Mouse (Mus musculus) megakaryocyte, embryonic 14.5 days (primary cell): ENCODE data around the gene Fam229b. TPM values are rescaled to one million over a fixed set of nuclear protein-coding genes. Genes with fewer than 3 reads are reported as not detected.
A peak's percentile ranks its signal among the peaks of the same experiment; 100 is the strongest.

ENCODE experiments used
- H3K27me3 ChIP-seq: replicated peaks from 2 replicates; pipeline ENCODE3; 2012; ENCODE audit warnings: inconsistent platforms
- H3K36me3 ChIP-seq: replicated peaks from 2 replicates; pipeline ENCODE3; 2012; ENCODE audit warnings: low read length, inconsistent platforms, mixed read lengths
- H3K4me1 ChIP-seq: 2 replicates; pipeline ENCODE4 v1.6.1; 2012; ENCODE audit warnings: inconsistent platforms
- H3K4me3 ChIP-seq: replicated peaks from 2 replicates; pipeline ENCODE3; 2012; ENCODE audit warnings: moderate library complexity, mild to moderate bottlenecking, inconsistent platforms
- H3K9me3 ChIP-seq: 2 replicates; pipeline ENCODE4 v1.6.1; 2012; ENCODE audit warnings: inconsistent platforms
- FLI1 ChIP-seq: IDR thresholded peaks from 2 replicates; pipeline ENCODE4 v1.6.1; 2012; ENCODE audit warnings: low read length, inconsistent platforms, mixed read lengths
- GATA1 ChIP-seq: IDR thresholded peaks from 3 replicates; pipeline ENCODE4 v1.6.1; 2012; ENCODE audit warnings: mixed read lengths, low read length, inconsistent platforms, borderline replicate concordance
- polyA plus RNA-seq: library from polyadenylated mRNA; stranded (reverse); fragments of >175 nt; gene quantifications from 2 replicates; pipeline ENCODE4 v1.2.3, GENCODE M21; 2012; ENCODE audit warnings: low replicate concordance; ENCODE audit not compliant: insufficient read depth

Gene Fam229b
- polyA plus RNA-seq, 1 experiment, result 0.20 TPM

GRCm38 (mm10) chr10:39137766-39138165, 4.1 kb upstream of the Fam229b start:
- H3K4me3 ChIP-seq, result no peak overlapping the region
- H3K9me3 ChIP-seq, result no peaks in the 10 kb centered on the region
- peaks cover 51% of the 10 kb centered on the region for H3K36me3 ChIP-seq
- peaks cover 20% of the 10 kb centered on the region for H3K4me1 ChIP-seq
- H3K27me3 ChIP-seq, result no peaks in the 10 kb centered on the region
- TF ChIP-seq GATA1 (no peak), FLI1 (no peak)

- TF ChIP-seq FLI1 (no peak), GATA1 (no peak)
- Histone ChIP-seq H3K27me3 (no peaks in the 10 kb centered on the region), H3K4me1 (peaks cover 8% of the 10 kb centered on the region; the same call in 1 of the 2 replicates), H3K36me3 (no peaks in the 10 kb centered on the region), H3K9me3 (no peaks in the 10 kb centered on the region), H3K4me3 (no peak overlapping the region)
Observed at GRCm38 (mm10) chr10:39121412-39121811, 12.3 kb downstream of the Fam229b start.

- no peaks in the 10 kb centered on the region for H3K9me3 ChIP-seq
- peaks cover 9% of the 10 kb centered on the region for H3K4me1 ChIP-seq
- H3K36me3 ChIP-seq, result no peaks in the 10 kb centered on the region
- no peak overlapping the region for H3K4me3 ChIP-seq
- TF ChIP-seq FLI1 (no peak), GATA1 (no peak)
- H3K27me3 ChIP-seq, result peaks cover 4% of the 10 kb centered on the region
Observed at GRCm38 (mm10) chr10:39109489-39109874, 24.2 kb downstream of the Fam229b start.

- peaks cover 2% of the 10 kb centered on the region for H3K27me3 ChIP-seq
- peaks cover 9% of the 10 kb centered on the region for H3K4me1 ChIP-seq
- no peaks in the 10 kb centered on the region for H3K36me3 ChIP-seq
- TF ChIP-seq GATA1 (no peak), FLI1 (no peak)
- H3K9me3 ChIP-seq, result no peaks in the 10 kb centered on the region
- H3K4me3 ChIP-seq, result peak overlapping the region; percentile 42
Observed at GRCm38 (mm10) chr10:39108837-39109488, 24.8 kb downstream of the Fam229b start.

GRCm38 (mm10) chr10:39106935-39107334, 26.8 kb downstream of the Fam229b start:
- no peaks in the 10 kb centered on the region for H3K36me3 ChIP-seq
- H3K4me1 ChIP-seq, result peaks cover 9% of the 10 kb centered on the region
- H3K9me3 ChIP-seq, result peaks cover 4% of the 10 kb centered on the region; the same call in 1 of the 2 replicates
- no peaks in the 10 kb centered on the region for H3K27me3 ChIP-seq
- TF ChIP-seq GATA1 (no peak), FLI1 (no peak)
- no peak overlapping the region for H3K4me3 ChIP-seq

- Histone ChIP-seq H3K4me3 (no peak overlapping the region), H3K36me3 (no peaks in the 10 kb centered on the region), H3K9me3 (peaks cover 4% of the 10 kb centered on the region; the same call in 1 of the 2 replicates), H3K4me1 (peaks cover 9% of the 10 kb centered on the region), H3K27me3 (no peaks in the 10 kb centered on the region)
- no peak for TF ChIP-seq GATA1
Observed at GRCm38 (mm10) chr10:39106413-39106812, 27.3 kb downstream of the Fam229b start.

- H3K36me3 ChIP-seq, result no peaks in the 10 kb centered on the region
- TF ChIP-seq GATA1, result no peak
- TF ChIP-seq FLI1, result no peak
- no peaks in the 10 kb centered on the region for H3K27me3 ChIP-seq
Observed at GRCm38 (mm10) chr10:39104803-39105449, 28.8 kb downstream of the Fam229b start.

GRCm38 (mm10) chr10:39098746-39099145, 35.0 kb downstream of the Fam229b start:
- TF ChIP-seq GATA1 (no peak), FLI1 (no peak)
- Histone ChIP-seq H3K36me3 (no peaks in the 10 kb centered on the region), H3K4me3 (no peak overlapping the region), H3K27me3 (no peaks in the 10 kb centered on the region), H3K9me3 (peaks cover 4% of the 10 kb centered on the region; the same call in 1 of the 2 replicates), H3K4me1 (no peaks in the 10 kb centered on the region)

More at GRCm38 (mm10) chr10:39104803-39105449, 28.8 kb downstream of the Fam229b start:
- no peak overlapping the region for H3K4me3 ChIP-seq
- H3K4me1 ChIP-seq, result peaks cover 9% of the 10 kb centered on the region
- peaks cover 4% of the 10 kb centered on the region; the same call in 1 of the 2 replicates for H3K9me3 ChIP-seq

- Histone ChIP-seq H3K4me3 (no peak overlapping the region), H3K27me3 (no peaks in the 10 kb centered on the region), H3K36me3 (no peaks in the 10 kb centered on the region), H3K4me1 (no peaks in the 10 kb centered on the region), H3K9me3 (no peaks in the 10 kb centered on the region)
- TF ChIP-seq GATA1, result no peak
- no peak for TF ChIP-seq FLI1
Observed at GRCm38 (mm10) chr10:39096981-39097380, 36.7 kb downstream of the Fam229b start.

GRCm38 (mm10) chr10:39072048-39072447, 61.7 kb downstream of the Fam229b start:
- no peaks in the 10 kb centered on the region for H3K9me3 ChIP-seq
- no peaks in the 10 kb centered on the region for H3K27me3 ChIP-seq
- H3K36me3 ChIP-seq, result no peaks in the 10 kb centered on the region
- no peak overlapping the region for H3K4me3 ChIP-seq
- TF ChIP-seq GATA1 (no peak), FLI1 (no peak)
- no peaks in the 10 kb centered on the region for H3K4me1 ChIP-seq

Other genes starting within 250 kb of the Fam229b start
- not detected in 2 replicates for gene Lama4, start 168.4 kb downstream of the Fam229b start, polyA plus RNA-seq
- gene Tube1, start 62 bp upstream of the Fam229b start, polyA plus RNA-seq, result 0.18 TPM in 1 of 2 replicates, not detected in the other
- not detected in 2 replicates for gene Ccn6, start 29.9 kb upstream of the Fam229b start, polyA plus RNA-seq
- 43.3 and 55.0 TPM in 2 replicates for gene Fyn, start 234.9 kb upstream of the Fam229b start, polyA plus RNA-seq